Mouse (Mus musculus): ENCODE measurements around the gene Aplp2. TPM values are rescaled to one million over a fixed set of nuclear protein-coding genes. Genes with fewer than 3 reads are reported as not detected.

Aplp2 gene
- polyA plus RNA-seq, 1 experiment from 2014 or later = 198 TPM

DNA sequence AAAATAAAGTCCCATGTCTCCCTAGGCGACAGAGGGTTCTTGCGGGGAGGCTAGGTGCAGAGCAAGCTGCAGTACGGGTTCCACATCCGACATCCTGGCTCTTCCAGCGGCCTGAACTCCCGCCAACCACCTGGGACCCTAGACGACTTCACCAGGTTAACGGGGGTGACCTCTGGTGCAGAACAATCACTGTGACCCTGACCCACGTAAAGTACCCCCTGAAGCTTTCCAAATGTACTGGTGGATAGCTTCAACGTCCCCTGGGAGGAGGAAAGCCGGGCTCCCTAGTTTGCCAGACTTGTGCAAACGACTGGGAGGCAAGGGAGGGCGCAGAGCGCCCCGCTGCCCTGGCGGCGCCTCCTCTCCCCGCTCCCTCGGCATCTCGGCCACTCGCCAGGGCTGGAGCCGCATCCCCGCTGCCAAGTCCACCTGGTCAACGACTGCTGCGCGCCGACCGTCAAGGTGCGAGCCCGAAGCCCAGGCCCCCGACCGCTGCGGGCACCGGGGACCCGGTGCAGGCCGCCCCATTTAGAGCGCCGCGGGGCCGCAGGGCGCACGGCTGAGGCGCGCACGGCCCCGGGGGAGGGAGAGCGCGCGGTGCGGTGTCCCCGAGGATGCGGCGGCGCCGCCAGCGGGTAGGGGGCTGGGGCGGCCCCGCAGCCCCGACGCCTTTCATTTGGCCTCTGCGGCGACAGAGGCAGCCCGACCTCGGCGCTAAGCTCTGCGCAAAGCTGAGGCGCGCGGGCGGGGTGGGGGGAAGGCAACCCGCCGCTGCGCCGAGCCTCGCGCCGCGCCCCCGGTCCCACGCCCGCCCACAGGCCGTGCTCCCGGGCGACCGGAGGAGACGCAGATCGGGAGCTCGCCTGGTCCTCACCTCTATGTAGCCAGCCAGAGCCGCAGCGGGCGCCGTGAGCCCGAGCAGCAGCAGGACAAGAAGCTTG is 596 bp downstream of the Aplp2 start:
- peak overlapping the region; percentile 89 for H3K27ac ChIP-seq (ENCODE audit: low read length)
- peak overlapping the region; percentile 93 for H3K9ac ChIP-seq (ENCODE audit: low read depth, low read length)
- no peaks in the 10 kb centered on the region for H3K27me3 ChIP-seq (ENCODE audit: control insufficient read depth, insufficient read depth, low read depth, low read length)
- H3K4me2 ChIP-seq (ENCODE audit: low read depth, low read length) = peak overlapping the region; percentile 64
- peak; percentile 48 for ATAC-seq (ENCODE audit: low read depth)
- WGBS (ENCODE audit: insufficient replicate concordance) = under 1% methylated on average over 82 of the region's 93 CpGs
- H3K4me1 ChIP-seq (ENCODE audit: control insufficient read depth, low read depth, low read length) = peaks cover 32% of the 10 kb centered on the region
- H3K9me3 ChIP-seq (replicated peaks; ENCODE audit: control insufficient read depth, low read length) = no peaks in the 10 kb centered on the region
- no peaks in the 10 kb centered on the region for H3K36me3 ChIP-seq (ENCODE audit: control insufficient read depth, insufficient read depth)
- H3K4me3 ChIP-seq (ENCODE audit: low read depth, low read length) = peak overlapping the region; percentile 94

DNA sequence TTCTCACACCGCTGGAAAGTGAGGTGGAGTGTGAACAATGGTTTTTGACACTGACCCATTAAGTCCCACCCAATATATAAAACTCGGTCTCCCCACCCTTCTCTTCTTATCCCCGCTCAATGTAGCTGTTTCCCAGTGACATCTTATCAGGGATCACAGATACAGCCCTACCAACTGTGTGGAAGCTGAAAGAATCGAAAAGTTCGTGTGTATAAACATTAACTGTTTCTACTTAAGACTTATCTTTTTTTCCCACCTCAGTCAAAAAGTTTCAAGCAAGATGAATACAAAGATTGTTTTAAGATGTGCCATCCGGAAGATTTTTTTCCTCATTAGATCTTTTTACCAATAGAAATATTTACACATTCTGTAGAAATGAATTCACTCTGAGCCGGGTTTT is 1.5 kb downstream of the Aplp2 start:
- Histone ChIP-seq H3K36me3 (ENCODE audit: control insufficient read depth, insufficient read depth) (no peaks in the 10 kb centered on the region), H3K4me2 (ENCODE audit: low read depth, low read length) (peak overlapping the region; percentile 64), H3K4me3 (ENCODE audit: low read depth, low read length) (peak overlapping the region; percentile 94), H3K4me1 (ENCODE audit: control insufficient read depth, low read depth, low read length) (peaks cover 40% of the 10 kb centered on the region), H3K9ac (ENCODE audit: low read depth, low read length) (peak overlapping the region; percentile 93), H3K27me3 (ENCODE audit: control insufficient read depth, insufficient read depth, low read depth, low read length) (no peaks in the 10 kb centered on the region), H3K27ac (ENCODE audit: low read length) (peak overlapping the region; percentile 89; the same call in 1 of the 2 replicates), H3K9me3 (replicated peaks; ENCODE audit: control insufficient read depth, low read length) (no peaks in the 10 kb centered on the region)
- 6% methylated on average over 7 of the region's 7 CpGs for WGBS (ENCODE audit: insufficient replicate concordance)
- no peak for ATAC-seq (ENCODE audit: low read depth)

GRCm38 (mm10) chr9:31209502-31209901 is 2.1 kb downstream of the Aplp2 start:
- no peaks in the 10 kb centered on the region for H3K27me3 ChIP-seq (ENCODE audit: control insufficient read depth, insufficient read depth, low read depth, low read length)
- no peak for ATAC-seq (ENCODE audit: low read depth)
- 91% methylated on average over 1 of the region's 1 CpGs for WGBS (ENCODE audit: insufficient replicate concordance)
- H3K4me3 ChIP-seq (ENCODE audit: low read depth, low read length) = peak overlapping the region; percentile 40
- H3K4me1 ChIP-seq (ENCODE audit: control insufficient read depth, low read depth, low read length) = peaks cover 45% of the 10 kb centered on the region
- H3K36me3 ChIP-seq (ENCODE audit: control insufficient read depth, insufficient read depth) = no peaks in the 10 kb centered on the region
- H3K9me3 ChIP-seq (replicated peaks; ENCODE audit: control insufficient read depth, low read length) = no peaks in the 10 kb centered on the region
- H3K4me2 ChIP-seq (ENCODE audit: low read depth, low read length) = peak overlapping the region; percentile 64
- no peak overlapping the region for H3K9ac ChIP-seq (ENCODE audit: low read depth, low read length)
- no peak overlapping the region for H3K27ac ChIP-seq (ENCODE audit: low read length)

- H3K9ac ChIP-seq (ENCODE audit: low read depth, low read length) = no peak overlapping the region
- WGBS (ENCODE audit: insufficient replicate concordance) = 75% methylated on average over 3 of the region's 3 CpGs
- H3K4me1 ChIP-seq (ENCODE audit: control insufficient read depth, low read depth, low read length) = peaks cover 48% of the 10 kb centered on the region
- no peak overlapping the region for H3K27ac ChIP-seq (ENCODE audit: low read length)
- H3K4me2 ChIP-seq (ENCODE audit: low read depth, low read length) = no peak overlapping the region
- no peaks in the 10 kb centered on the region for H3K27me3 ChIP-seq (ENCODE audit: control insufficient read depth, insufficient read depth, low read depth, low read length)
- no peaks in the 10 kb centered on the region for H3K9me3 ChIP-seq (replicated peaks; ENCODE audit: control insufficient read depth, low read length)
- no peak for ATAC-seq (ENCODE audit: low read depth)
- no peaks in the 10 kb centered on the region for H3K36me3 ChIP-seq (ENCODE audit: control insufficient read depth, insufficient read depth)
- no peak overlapping the region for H3K4me3 ChIP-seq (ENCODE audit: low read depth, low read length)
Observed at GRCm38 (mm10) chr9:31207732-31208131, 3.9 kb downstream of the Aplp2 start.

- Histone ChIP-seq H3K9me3 (replicated peaks; ENCODE audit: control insufficient read depth, low read length) (no peaks in the 10 kb centered on the region), H3K4me2 (ENCODE audit: low read depth, low read length) (no peak overlapping the region), H3K4me1 (ENCODE audit: control insufficient read depth, low read depth, low read length) (peaks cover 40% of the 10 kb centered on the region), H3K4me3 (ENCODE audit: low read depth, low read length) (no peak overlapping the region), H3K9ac (ENCODE audit: low read depth, low read length) (no peak overlapping the region), H3K27me3 (ENCODE audit: control insufficient read depth, insufficient read depth, low read depth, low read length) (no peaks in the 10 kb centered on the region), H3K36me3 (ENCODE audit: control insufficient read depth, insufficient read depth) (no peaks in the 10 kb centered on the region), H3K27ac (ENCODE audit: low read length) (0 out of 2 replicates have a peak overlapping the region, but pooled peaks have one; percentile 21)
- 17% methylated on average over 6 of the region's 6 CpGs for WGBS (ENCODE audit: insufficient replicate concordance)
- ATAC-seq (ENCODE audit: low read depth) = peak; percentile 39; the same call in 1 of the 2 replicates
Observed at GRCm38 (mm10) chr9:31204722-31205121, 6.9 kb downstream of the Aplp2 start.

DNA sequence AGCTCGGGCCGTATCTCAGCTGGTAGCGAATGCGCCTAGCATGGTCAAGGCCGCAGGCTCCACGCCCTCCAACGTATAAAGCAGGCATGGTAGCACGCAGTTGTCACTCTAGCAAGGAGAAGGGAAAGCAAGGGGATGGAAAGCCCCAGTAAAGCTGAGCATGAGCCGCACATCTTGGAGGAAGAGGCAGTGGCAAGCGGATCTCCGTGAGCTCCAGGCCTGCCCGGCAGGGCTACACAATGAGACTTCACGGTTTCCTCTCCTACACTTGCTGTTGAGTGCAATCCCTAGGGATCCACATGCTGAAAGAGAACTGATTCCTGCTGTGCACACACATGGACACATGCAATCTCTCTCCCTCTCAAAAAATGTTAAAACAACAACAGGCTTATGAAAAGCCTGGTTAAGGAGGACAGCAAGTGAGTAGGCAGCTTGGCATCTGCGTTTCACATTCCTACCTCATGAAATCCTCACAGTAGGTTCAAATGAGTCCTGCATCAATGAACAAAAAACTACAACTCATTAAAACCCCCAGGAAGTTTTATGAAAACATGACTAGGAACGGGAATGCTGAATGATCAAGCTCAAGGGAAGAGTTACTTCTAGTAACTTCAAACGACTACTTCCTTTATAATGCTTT is 7.9 kb downstream of the Aplp2 start:
- no peak overlapping the region for H3K4me2 ChIP-seq (ENCODE audit: low read depth, low read length)
- no peaks in the 10 kb centered on the region for H3K36me3 ChIP-seq (ENCODE audit: control insufficient read depth, insufficient read depth)
- H3K4me3 ChIP-seq (ENCODE audit: low read depth, low read length) = no peak overlapping the region
- H3K9ac ChIP-seq (ENCODE audit: low read depth, low read length) = no peak overlapping the region
- no peaks in the 10 kb centered on the region for H3K9me3 ChIP-seq (replicated peaks; ENCODE audit: control insufficient read depth, low read length)
- 82% methylated on average over 16 of the region's 16 CpGs for WGBS (ENCODE audit: insufficient replicate concordance)
- no peaks in the 10 kb centered on the region for H3K27me3 ChIP-seq (ENCODE audit: control insufficient read depth, insufficient read depth, low read depth, low read length)
- H3K4me1 ChIP-seq (ENCODE audit: control insufficient read depth, low read depth, low read length) = peaks cover 31% of the 10 kb centered on the region
- no peak overlapping the region for H3K27ac ChIP-seq (ENCODE audit: low read length)
- ATAC-seq (ENCODE audit: low read depth) = no peak

GRCm38 (mm10) chr9:31203068-31203467 is 8.5 kb downstream of the Aplp2 start:
- Histone ChIP-seq H3K4me1 (ENCODE audit: control insufficient read depth, low read depth, low read length) (peaks cover 26% of the 10 kb centered on the region), H3K27me3 (ENCODE audit: control insufficient read depth, insufficient read depth, low read depth, low read length) (no peaks in the 10 kb centered on the region), H3K4me3 (ENCODE audit: low read depth, low read length) (no peak overlapping the region), H3K9ac (ENCODE audit: low read depth, low read length) (no peak overlapping the region), H3K4me2 (ENCODE audit: low read depth, low read length) (no peak overlapping the region), H3K27ac (ENCODE audit: low read length) (no peak overlapping the region), H3K9me3 (replicated peaks; ENCODE audit: control insufficient read depth, low read length) (no peaks in the 10 kb centered on the region), H3K36me3 (ENCODE audit: control insufficient read depth, insufficient read depth) (no peaks in the 10 kb centered on the region)
- WGBS (ENCODE audit: insufficient replicate concordance) = 82% methylated on average over 6 of the region's 6 CpGs
- ATAC-seq (ENCODE audit: low read depth) = no peak

DNA sequence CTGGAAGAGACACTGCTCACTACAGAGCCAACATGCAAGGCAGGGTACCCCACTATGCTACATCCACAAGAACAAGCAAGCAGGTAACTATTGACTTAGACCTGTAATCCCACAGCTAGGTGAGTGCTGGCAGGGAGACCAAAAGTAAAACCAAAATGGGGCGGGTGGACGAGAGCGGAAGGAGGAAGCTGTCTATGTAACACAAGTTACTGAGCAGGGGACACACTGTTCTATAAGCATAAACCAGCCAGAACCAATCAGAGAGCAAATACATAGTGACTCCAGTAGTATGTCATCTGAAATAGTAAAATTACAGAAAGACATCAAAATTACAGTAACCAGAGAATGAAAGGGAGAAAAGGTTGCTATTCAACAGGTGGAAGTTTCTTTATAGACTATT is 13.0 kb downstream of the Aplp2 start:
- H3K4me2 ChIP-seq (ENCODE audit: low read depth, low read length) = no peak overlapping the region
- WGBS (ENCODE audit: insufficient replicate concordance) = 77% methylated on average over 3 of the region's 3 CpGs
- ATAC-seq (ENCODE audit: low read depth) = no peak

GRCm38 (mm10) chr9:31197782-31198181 is 13.8 kb downstream of the Aplp2 start:
- 88% methylated on average over 7 of the region's 7 CpGs for WGBS (ENCODE audit: insufficient replicate concordance)
- ATAC-seq (ENCODE audit: low read depth) = no peak

More for the DNA sequence above, 13.0 kb downstream of the Aplp2 start:
- H3K27me3 ChIP-seq (ENCODE audit: control insufficient read depth, insufficient read depth, low read depth, low read length) = no peaks in the 10 kb centered on the region
- H3K27ac ChIP-seq (ENCODE audit: low read length) = no peak overlapping the region
- H3K36me3 ChIP-seq (ENCODE audit: control insufficient read depth, insufficient read depth) = peaks cover 2% of the 10 kb centered on the region; the same call in 1 of the 2 replicates
- H3K4me3 ChIP-seq (ENCODE audit: low read depth, low read length) = no peak overlapping the region
- no peak overlapping the region for H3K9ac ChIP-seq (ENCODE audit: low read depth, low read length)
- no peaks in the 10 kb centered on the region for H3K9me3 ChIP-seq (replicated peaks; ENCODE audit: control insufficient read depth, low read length)
- H3K4me1 ChIP-seq (ENCODE audit: control insufficient read depth, low read depth, low read length) = peaks cover 3% of the 10 kb centered on the region; the same call in 1 of the 2 replicates

More at GRCm38 (mm10) chr9:31197782-31198181, 13.8 kb downstream of the Aplp2 start:
- Histone ChIP-seq H3K9ac (ENCODE audit: low read depth, low read length) (no peak overlapping the region), H3K4me1 (ENCODE audit: control insufficient read depth, low read depth, low read length) (no peaks in the 10 kb centered on the region; the same call in 1 of the 2 replicates), H3K27me3 (ENCODE audit: control insufficient read depth, insufficient read depth, low read depth, low read length) (no peaks in the 10 kb centered on the region), H3K4me3 (ENCODE audit: low read depth, low read length) (no peak overlapping the region), H3K27ac (ENCODE audit: low read length) (no peak overlapping the region), H3K36me3 (ENCODE audit: control insufficient read depth, insufficient read depth) (peaks cover 5% of the 10 kb centered on the region; the same call in 1 of the 2 replicates), H3K4me2 (ENCODE audit: low read depth, low read length) (no peak overlapping the region), H3K9me3 (replicated peaks; ENCODE audit: control insufficient read depth, low read length) (no peaks in the 10 kb centered on the region)

All from liver, embryonic 16.5 days (tissue).